Mouse (Mus musculus) liver, postnatal 0 days (tissue): ENCODE results near the gene Tacr2. TPM values are rescaled to one million over a fixed set of nuclear protein-coding genes. Genes with fewer than 3 reads are reported as not detected.

Experiments
- ATAC-seq: fragments of 200-750 bp; cut with Nextera tagmentation; 2 replicates; pipeline ENCODE4 v1.8.0; 2017; ENCODE audit warnings: mild to moderate bottlenecking, moderate library complexity
- DNase-seq: peaks from one replicate; pipeline ENCODE4 v3.0.0-alpha.2; 2016
- H3K27ac ChIP-seq: fragments of 300-500 bp; sonication (generic); 2 replicates; pipeline ENCODE4 v1.5.1; 2014; ENCODE audit warnings: antibody characterized with exemption, moderate library complexity, mild to moderate bottlenecking, low read depth
- H3K27me3 ChIP-seq: fragments of 300-500 bp; sonication (generic); 2 replicates; pipeline ENCODE4 v1.6.1; 2014; ENCODE audit warnings: low read length, control low read depth, mixed read lengths; ENCODE audit not compliant: insufficient read depth
- H3K36me3 ChIP-seq: fragments of 300-500 bp; sonication (generic); replicated peaks from 2 replicates; pipeline ENCODE4 v1.6.1; 2014; ENCODE audit warnings: mild to moderate bottlenecking, control low read depth, low read length, moderate library complexity, mixed read lengths; ENCODE audit not compliant: insufficient read depth
- H3K4me1 ChIP-seq: fragments of 300-500 bp; sonication (generic); 2 replicates; pipeline ENCODE4 v1.6.1; 2014; ENCODE audit warnings: antibody characterized with exemption, mild to moderate bottlenecking, control low read depth; ENCODE audit not compliant: insufficient read depth
- H3K4me2 ChIP-seq: fragments of 300-500 bp; sonication (generic); 2 replicates; pipeline ENCODE4 v1.6.1; 2014; ENCODE audit warnings: low read depth, mild to moderate bottlenecking, low read length, moderate library complexity, mixed read lengths
- H3K4me3 ChIP-seq: fragments of 300-500 bp; sonication (generic); 2 replicates; pipeline ENCODE4 v1.5.1; 2014; ENCODE audit warnings: low read depth, low read length
- H3K9ac ChIP-seq: fragments of 300-500 bp; sonication (generic); replicated peaks from 2 replicates; pipeline ENCODE4 v1.6.1; 2014; ENCODE audit warnings: mild to moderate bottlenecking, moderate library complexity
- H3K9me3 ChIP-seq: fragments of 300-500 bp; sonication (generic); 2 replicates; pipeline ENCODE4 v1.6.1; 2016; ENCODE audit warnings: mild to moderate bottlenecking, control low read depth, low read length, mixed read lengths
- CTCF ChIP-seq: sonication (generic); IDR thresholded peaks from 2 replicates; pipeline ENCODE4 v1.5.1; 2016; ENCODE audit warnings: antibody characterized with exemption, low read depth
- EP300 ChIP-seq: IDR thresholded peaks from 2 replicates; pipeline ENCODE4 v1.6.1; 2016; ENCODE audit warnings: antibody characterized with exemption, low read depth, mild to moderate bottlenecking
- WGBS: fragments of 180-500 bp; shearing (Covaris S2); extraction: QIAGEN DNeasy Blood & Tissue Kit; methylation state at CpG from one replicate; pipeline ENCODE4 v1.1.7; 2014; ENCODE audit not compliant: insufficient replicate concordance; 5-methylcytosine and 5-hydroxymethylcytosine counted together
- polyA plus RNA-seq: library from polyadenylated mRNA; unstranded; fragments of >200 nt; fragmentation: Nextera tagmentation; extraction: Ambion mirVana; gene quantifications from 2 replicates; pipeline ENCODE4 v1.2.1, GENCODE M21; 2015

Tacr2 gene
- polyA plus RNA-seq, 1 experiment from 2014 or later: not detected

GRCm38 (mm10) chr10:62231811-62232210 lies 20.4 kb upstream of the Tacr2 start:
- WGBS: 83% methylated on average over 3 of the region's 3 CpGs
- no peaks in the 10 kb centered on the region for H3K36me3 ChIP-seq
- no peak for TF ChIP-seq CTCF
- no peak for TF ChIP-seq EP300
- H3K27ac ChIP-seq: no peak overlapping the region
- peaks cover 9% of the 10 kb centered on the region; the same call in 1 of the 2 replicates for H3K27me3 ChIP-seq
- ATAC-seq (no peak; the same call in 1 of the 2 replicates), DNase-seq (no peak)
- peaks cover 15% of the 10 kb centered on the region for H3K4me1 ChIP-seq
- H3K4me3 ChIP-seq: no peak overlapping the region
- H3K4me2 ChIP-seq: no peak overlapping the region
- H3K9ac ChIP-seq: no peak overlapping the region
- no peaks in the 10 kb centered on the region for H3K9me3 ChIP-seq

DNA sequence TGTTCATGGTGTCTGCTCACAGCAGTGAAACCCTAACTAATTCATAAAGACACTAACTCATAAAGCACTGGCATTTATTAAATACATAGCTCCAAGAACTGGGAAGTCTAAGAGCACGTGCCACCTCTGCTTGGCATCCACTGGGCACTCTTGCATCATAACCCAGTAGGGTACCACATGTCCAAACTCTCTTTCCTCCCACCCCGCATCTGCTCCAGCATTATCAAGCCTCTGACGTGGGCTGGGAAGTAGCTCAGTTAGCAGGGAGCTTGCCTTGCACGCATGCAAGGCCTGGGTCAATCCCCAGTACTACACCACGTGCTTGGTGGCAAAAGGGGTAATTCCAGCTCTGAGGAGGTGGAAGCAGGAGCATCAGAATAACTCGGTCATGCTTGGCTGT lies 16.1 kb upstream of the Tacr2 start:
- peaks cover 5% of the 10 kb centered on the region for H3K4me1 ChIP-seq
- TF ChIP-seq CTCF (no peak), EP300 (no peak)
- no peak for ATAC-seq
- no peaks in the 10 kb centered on the region for H3K9me3 ChIP-seq
- DNase-seq: no peak
- no peak overlapping the region for H3K27ac ChIP-seq
- H3K4me3 ChIP-seq: no peak overlapping the region
- WGBS: 88% methylated on average over 6 of the region's 6 CpGs
- H3K36me3 ChIP-seq: no peaks in the 10 kb centered on the region
- no peak overlapping the region for H3K9ac ChIP-seq
- no peak overlapping the region for H3K4me2 ChIP-seq
- H3K27me3 ChIP-seq: no peaks in the 10 kb centered on the region

DNA sequence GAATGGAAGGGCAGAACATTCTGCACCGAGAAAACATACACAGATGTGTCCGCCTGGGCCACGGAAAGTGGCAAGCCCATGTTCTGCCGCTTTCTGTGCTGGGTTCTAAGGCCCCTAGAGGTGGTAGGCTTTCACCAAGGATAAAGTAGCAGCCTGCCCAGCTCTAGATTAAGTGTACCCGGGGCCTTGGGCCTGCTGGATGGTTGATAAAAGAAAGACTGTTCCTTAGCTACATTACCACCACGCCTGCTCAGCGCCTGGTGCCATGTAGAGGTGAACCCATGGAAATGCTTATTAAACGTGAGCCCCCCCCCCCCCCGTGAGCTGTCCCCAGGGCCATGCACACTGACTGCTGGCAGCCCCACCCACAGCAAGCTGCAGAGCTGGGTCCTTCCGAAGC lies 15.0 kb upstream of the Tacr2 start:
- Histone ChIP-seq H3K9me3 (no peaks in the 10 kb centered on the region), H3K4me3 (no peak overlapping the region), H3K27ac (peak overlapping the region; percentile 46; the same call in 1 of the 2 replicates), H3K27me3 (0 out of 2 replicates have a peak, but pooled peaks cover 3% of the 10 kb centered on the region), H3K9ac (no peak overlapping the region), H3K36me3 (no peaks in the 10 kb centered on the region), H3K4me1 (no peaks in the 10 kb centered on the region), H3K4me2 (no peak overlapping the region; the same call in 1 of the 2 replicates)
- peak; percentile 96 for ATAC-seq
- TF ChIP-seq CTCF (0 out of 2 replicates have a peak, but pooled peaks have one; percentile 2), EP300 (peak; percentile 93)
- WGBS: 50% methylated on average over 9 of the region's 10 CpGs
- peak; percentile 42 for DNase-seq

GRCm38 (mm10) chr10:62238688-62239087 lies 13.6 kb upstream of the Tacr2 start:
- ATAC-seq (no peak), DNase-seq (no peak)
- no peak overlapping the region for H3K27ac ChIP-seq
- no peak overlapping the region for H3K4me2 ChIP-seq
- TF ChIP-seq CTCF (no peak), EP300 (no peak)
- no peak overlapping the region for H3K4me3 ChIP-seq
- no peaks in the 10 kb centered on the region for H3K36me3 ChIP-seq
- H3K9ac ChIP-seq: no peak overlapping the region
- no peaks in the 10 kb centered on the region for H3K4me1 ChIP-seq
- WGBS: 71% methylated on average over 3 of the region's 3 CpGs
- no peaks in the 10 kb centered on the region for H3K9me3 ChIP-seq
- 0 out of 2 replicates have a peak, but pooled peaks cover 3% of the 10 kb centered on the region for H3K27me3 ChIP-seq

- TF ChIP-seq EP300: no peak
- no peak for TF ChIP-seq CTCF
- H3K4me1 ChIP-seq: no peaks in the 10 kb centered on the region
Measured at GRCm38 (mm10) chr10:62239270-62239669, 13.0 kb upstream of the Tacr2 start.

DNA sequence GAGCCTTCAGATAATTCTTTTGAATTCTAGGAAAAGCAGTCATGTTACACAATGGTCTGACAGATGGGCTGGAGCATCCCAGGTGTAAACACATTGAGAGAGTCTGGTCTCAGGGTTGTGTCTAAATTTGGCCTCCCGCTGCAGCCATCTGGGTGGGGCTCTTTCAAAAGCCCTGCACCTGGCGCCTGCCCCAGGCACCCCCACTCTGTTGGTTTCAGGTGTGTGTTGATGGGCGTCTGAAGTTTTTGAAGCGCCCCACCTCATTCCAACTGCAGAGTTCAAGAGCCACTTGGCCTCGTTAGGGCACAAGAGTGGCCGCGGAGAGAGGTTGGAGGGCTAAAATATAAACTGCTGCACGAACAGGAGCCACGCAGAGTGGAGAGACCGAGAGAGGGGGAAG lies 9.9 kb upstream of the Tacr2 start:
- TF ChIP-seq CTCF (no peak), EP300 (no peak)
- no peak for ATAC-seq
- no peak for DNase-seq

More at GRCm38 (mm10) chr10:62239270-62239669, 13.0 kb upstream of the Tacr2 start:
- no peak overlapping the region for H3K27ac ChIP-seq
- DNase-seq: no peak
- 61% methylated on average over 6 of the region's 6 CpGs for WGBS
- 0 out of 2 replicates have a peak, but pooled peaks cover 3% of the 10 kb centered on the region for H3K27me3 ChIP-seq
- H3K9me3 ChIP-seq: no peaks in the 10 kb centered on the region
- no peak overlapping the region for H3K9ac ChIP-seq
- H3K36me3 ChIP-seq: no peaks in the 10 kb centered on the region
- H3K4me2 ChIP-seq: no peak overlapping the region
- ATAC-seq: no peak
- H3K4me3 ChIP-seq: no peak overlapping the region

DNA sequence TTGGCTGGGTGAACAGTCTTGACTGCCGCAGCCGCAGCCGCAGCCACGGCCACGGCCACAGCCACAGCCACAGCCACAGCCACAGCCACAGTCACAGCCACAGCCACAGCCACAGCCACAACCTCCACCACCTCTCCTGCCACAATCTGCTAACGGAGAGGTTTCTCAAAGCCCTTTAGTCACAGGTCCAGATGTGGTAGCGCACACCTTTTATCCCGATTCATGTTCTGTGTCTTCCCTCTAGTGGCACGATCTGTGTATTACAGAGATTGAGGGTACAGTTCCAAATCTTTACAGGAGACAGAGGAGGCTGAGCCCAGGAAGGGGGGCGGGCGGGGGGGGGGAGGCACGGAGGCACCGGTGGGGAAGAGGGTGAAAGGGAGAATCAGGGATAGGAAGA lies 9.3 kb upstream of the Tacr2 start:
- DNase-seq (peak; percentile 31), ATAC-seq (peak; percentile 50; the same call in 1 of the 2 replicates)
- Histone ChIP-seq H3K27ac (no peak overlapping the region), H3K27me3 (peaks cover 3% of the 10 kb centered on the region; the same call in 1 of the 2 replicates), H3K4me3 (no peak overlapping the region), H3K36me3 (no peaks in the 10 kb centered on the region), H3K4me1 (no peaks in the 10 kb centered on the region), H3K4me2 (no peak overlapping the region), H3K9me3 (no peaks in the 10 kb centered on the region), H3K9ac (no peak overlapping the region)
- 47% methylated on average over 13 of the region's 13 CpGs for WGBS
- TF ChIP-seq CTCF: peak; percentile 79
- TF ChIP-seq EP300: no peak

More for the DNA sequence above, 9.9 kb upstream of the Tacr2 start:
- Histone ChIP-seq H3K36me3 (no peaks in the 10 kb centered on the region), H3K27ac (no peak overlapping the region), H3K9ac (no peak overlapping the region), H3K4me2 (no peak overlapping the region), H3K4me3 (no peak overlapping the region), H3K4me1 (no peaks in the 10 kb centered on the region), H3K9me3 (no peaks in the 10 kb centered on the region), H3K27me3 (peaks cover 3% of the 10 kb centered on the region; the same call in 1 of the 2 replicates)
- 78% methylated on average over 10 of the region's 10 CpGs for WGBS
